Mouse (Mus musculus): ENCODE data around the gene Scaf8. TPM values are rescaled to one million over a fixed set of nuclear protein-coding genes. Genes with fewer than 3 reads are reported as not detected.
A peak's percentile ranks its signal among the peaks of the same experiment; 100 is the strongest.
"Not testable (repeated sequence)": the region's sequence is repeated elsewhere in the genome, so short reads cannot be mapped to it uniquely, and the experiment has no call there.

The Scaf8 gene
- 16.0 and 18.1 TPM in 2 replicates for polyA plus RNA-seq (2015; fragmentation: Nextera tagmentation; extraction: Ambion mirVana)

DNA sequence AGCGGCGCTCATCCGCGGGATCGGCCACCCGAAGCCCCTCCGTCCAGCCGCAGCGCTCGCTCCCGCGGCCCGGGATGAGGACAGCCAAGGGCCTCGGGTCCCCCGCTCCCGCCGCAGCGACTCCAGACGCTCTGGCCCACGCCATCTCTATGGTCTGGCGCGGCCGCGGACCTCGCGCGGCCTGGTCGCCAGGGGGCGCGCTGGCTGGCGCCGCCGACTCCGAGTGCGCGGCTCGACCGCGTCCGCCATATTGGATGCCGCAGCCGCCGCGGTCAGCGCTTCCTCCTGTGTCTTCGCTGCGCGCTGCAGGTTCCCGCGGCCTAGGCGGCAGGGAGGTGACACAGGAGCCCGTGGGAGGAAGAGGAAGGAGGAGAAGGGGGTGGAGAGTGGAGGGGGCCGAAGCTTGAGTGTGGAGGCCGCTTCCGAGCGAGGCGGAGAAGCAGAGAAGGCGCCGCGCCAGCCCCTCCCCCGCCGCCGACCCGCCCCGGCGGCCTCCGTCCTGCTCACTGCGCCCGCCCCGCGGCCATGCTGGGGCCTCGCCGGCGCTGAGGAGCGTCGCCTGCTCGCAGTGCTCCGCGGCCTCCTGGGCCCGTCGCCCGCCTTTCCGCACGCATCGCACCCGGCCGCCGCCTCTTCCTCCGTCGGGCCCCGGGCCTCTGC lies at the start of gene Scaf8:
Gene Scaf8 (plus strand): TSS at position 253 of the 660 bp plus-strand sequence.
- H3K36me3 ChIP-seq (ENCODE audit: control insufficient read depth, insufficient read depth, low read length), result no peaks in the 10 kb centered on the region
- ATAC-seq (ENCODE audit: low read depth), result peak; percentile 95
- H3K9ac ChIP-seq (ENCODE audit: low read length), result peak within 1 kb of the TSS; percentile 98
- peaks cover 10% of the 10 kb centered on the region for H3K4me1 ChIP-seq (replicated peaks; ENCODE audit: control insufficient read depth, insufficient read depth, low read length)
- peak within 1 kb of the TSS; percentile 83 for H3K4me2 ChIP-seq (ENCODE audit: low read depth, low read length)
- H3K27ac ChIP-seq (ENCODE audit: low read length), result peak within 1 kb of the TSS; percentile 100
- under 1% methylated on average over 62 of the region's 91 CpGs for WGBS
- peak within 1 kb of the TSS; percentile 96 for H3K4me3 ChIP-seq (ENCODE audit: low read length)
- no peaks in the 10 kb centered on the region for H3K27me3 ChIP-seq (ENCODE audit: control insufficient read depth, insufficient read depth, low read depth, low read length)
- H3K9me3 ChIP-seq (ENCODE audit: control insufficient read depth, low read length), result no peaks in the 10 kb centered on the region

DNA sequence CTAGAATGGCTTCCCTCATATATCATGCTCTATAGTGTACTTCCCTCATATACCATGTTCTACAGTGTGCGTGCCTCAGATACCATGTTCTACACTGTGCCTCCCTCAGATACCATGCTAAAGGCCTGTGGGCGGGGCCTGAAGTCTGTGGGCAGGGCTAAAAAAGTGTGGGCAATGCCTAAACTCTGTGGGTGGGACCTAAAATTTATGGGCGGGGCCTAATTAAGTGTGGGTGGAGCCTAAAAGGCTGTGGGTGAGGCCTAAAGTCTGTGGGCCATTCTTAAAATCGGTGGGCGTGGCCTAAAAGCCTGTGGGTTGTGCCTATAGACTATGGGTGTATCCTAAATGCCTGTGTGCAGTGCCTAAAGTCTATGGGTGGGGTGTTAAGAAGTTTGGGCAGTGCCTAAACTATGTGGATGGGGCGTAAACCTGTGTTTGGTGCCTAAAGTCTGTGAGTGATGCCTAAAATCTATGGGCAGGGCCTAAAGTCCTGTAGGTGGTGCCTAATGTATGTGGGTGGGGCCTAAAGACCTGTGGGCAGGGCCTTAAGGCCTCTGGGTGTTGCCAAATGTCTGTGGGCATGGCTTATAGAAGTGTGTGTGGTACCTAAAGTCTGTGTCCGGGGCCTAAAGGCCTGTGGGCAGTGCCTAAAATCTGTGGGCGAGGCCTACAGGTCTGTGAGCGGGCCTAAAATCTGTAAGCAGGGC lies 39.5 kb upstream of the Scaf8 start:
- peaks cover 28% of the 10 kb centered on the region for H3K36me3 ChIP-seq (ENCODE audit: control insufficient read depth, insufficient read depth, low read length)
- H3K27me3 ChIP-seq (ENCODE audit: control insufficient read depth, insufficient read depth, low read depth, low read length), result no peaks in the 10 kb centered on the region
- H3K9me3 ChIP-seq (ENCODE audit: control insufficient read depth, low read length), result no peaks in the 10 kb centered on the region
- H3K4me1 ChIP-seq (replicated peaks; ENCODE audit: control insufficient read depth, insufficient read depth, low read length), result no peaks in the 10 kb centered on the region
- WGBS, result 92% methylated on average over 9 of the region's 9 CpGs
- H3K4me2 ChIP-seq (ENCODE audit: low read depth, low read length), result no peak overlapping the region
- no peak overlapping the region for H3K9ac ChIP-seq (ENCODE audit: low read length)
- ATAC-seq (ENCODE audit: low read depth), result no peak
- no peak overlapping the region for H3K4me3 ChIP-seq (ENCODE audit: low read length)
- no peak overlapping the region for H3K27ac ChIP-seq (ENCODE audit: low read length)

DNA sequence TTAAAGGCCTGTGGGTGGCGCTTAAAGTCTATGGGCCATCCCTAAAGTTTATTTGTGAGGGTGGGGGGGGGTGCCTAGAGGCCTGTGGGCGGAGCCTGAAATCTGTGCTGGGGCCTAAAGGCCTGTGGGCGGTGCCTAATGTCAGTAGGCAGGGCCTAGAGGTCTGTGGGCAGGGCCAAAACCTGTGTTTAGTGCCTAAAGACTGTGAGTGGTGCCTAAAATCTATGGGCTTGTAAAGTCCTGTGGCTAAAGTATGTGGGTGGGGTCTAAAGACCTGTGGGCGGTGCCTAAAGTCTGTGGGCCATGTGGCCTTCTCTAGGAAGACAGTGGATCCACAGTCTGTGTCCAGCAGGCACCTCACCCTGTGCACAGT lies 38.9 kb upstream of the Scaf8 start:
- 93% methylated on average over 4 of the region's 4 CpGs for WGBS
- ATAC-seq (ENCODE audit: low read depth), result no peak
- peaks cover 25% of the 10 kb centered on the region for H3K36me3 ChIP-seq (ENCODE audit: control insufficient read depth, insufficient read depth, low read length)

DNA sequence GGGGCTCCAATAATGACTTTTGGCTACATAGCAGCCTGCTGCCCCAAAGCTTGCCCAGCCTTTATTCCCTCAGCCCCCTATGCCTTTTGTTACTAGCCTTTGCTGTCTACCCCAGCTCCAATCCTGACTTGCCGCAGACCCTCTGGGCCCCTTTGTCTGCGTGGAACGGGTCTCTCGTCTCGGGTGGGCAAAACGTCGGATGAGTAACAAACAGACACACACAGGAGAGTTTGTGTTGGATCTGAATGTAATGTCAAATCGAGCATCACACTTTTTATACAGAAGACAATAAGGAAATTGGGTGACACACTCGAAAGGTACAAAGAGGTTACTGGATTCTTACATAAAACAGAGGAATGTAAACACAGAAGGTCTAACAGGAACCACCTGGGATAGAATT lies 36.8 kb upstream of the Scaf8 start:
- H3K9ac ChIP-seq (ENCODE audit: low read length); H3K4me1 ChIP-seq (replicated peaks; ENCODE audit: control insufficient read depth, insufficient read depth, low read length); H3K9me3 ChIP-seq (ENCODE audit: control insufficient read depth, low read length); H3K4me2 ChIP-seq (ENCODE audit: low read depth, low read length); ATAC-seq (ENCODE audit: low read depth); H3K27me3 ChIP-seq (ENCODE audit: control insufficient read depth, insufficient read depth, low read depth, low read length); H3K27ac ChIP-seq (ENCODE audit: low read length); H3K4me3 ChIP-seq (ENCODE audit: low read length): not testable (repeated sequence)
- peaks cover 17% of the 10 kb centered on the region for H3K36me3 ChIP-seq (ENCODE audit: control insufficient read depth, insufficient read depth, low read length)
- 82% methylated on average over 9 of the region's 9 CpGs for WGBS

More for the DNA sequence above, 38.9 kb upstream of the Scaf8 start:
- Histone ChIP-seq H3K27me3 (ENCODE audit: control insufficient read depth, insufficient read depth, low read depth, low read length) (no peaks in the 10 kb centered on the region), H3K4me1 (replicated peaks; ENCODE audit: control insufficient read depth, insufficient read depth, low read length) (no peaks in the 10 kb centered on the region), H3K9ac (ENCODE audit: low read length) (no peak overlapping the region), H3K9me3 (ENCODE audit: control insufficient read depth, low read length) (no peaks in the 10 kb centered on the region), H3K27ac (ENCODE audit: low read length) (no peak overlapping the region), H3K4me2 (ENCODE audit: low read depth, low read length) (no peak overlapping the region), H3K4me3 (ENCODE audit: low read length) (no peak overlapping the region)

DNA sequence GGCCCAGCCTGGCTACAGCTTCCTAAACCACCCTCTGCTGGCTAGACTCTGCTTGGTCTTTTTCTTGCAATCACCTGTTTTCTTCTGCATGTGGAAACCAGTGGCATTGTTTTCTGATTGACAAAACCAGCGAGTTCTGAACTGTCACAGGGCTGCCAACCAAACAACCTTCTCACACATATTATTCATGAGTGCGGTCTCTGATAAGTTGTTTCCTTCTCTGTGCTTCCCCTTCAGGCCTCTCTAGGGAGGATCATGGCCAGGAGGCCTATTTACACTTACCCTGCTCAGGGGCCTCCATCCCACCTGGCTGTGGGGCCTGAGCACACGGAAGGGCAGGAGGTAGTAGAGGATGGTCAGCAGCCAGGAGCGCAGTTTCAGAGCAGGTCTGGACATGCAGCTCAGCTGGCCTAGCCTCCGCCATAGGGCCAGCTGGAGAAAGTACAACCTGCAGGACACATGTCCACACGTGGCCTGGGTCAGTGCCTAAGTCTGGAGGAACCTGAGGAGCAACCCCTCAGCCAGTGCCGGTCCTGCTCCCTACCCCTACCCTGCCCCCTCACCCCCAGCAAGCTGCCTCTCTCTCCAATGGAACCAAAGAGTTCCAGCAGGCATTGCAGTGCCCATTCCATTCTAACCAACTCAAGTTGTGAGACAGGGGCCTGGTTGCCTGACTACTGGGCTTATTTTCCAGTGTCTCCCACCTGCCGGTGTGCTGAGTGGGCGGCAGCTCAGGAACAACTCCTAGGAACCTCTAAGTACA lies 34.0 kb upstream of the Scaf8 start:
- not testable (repeated sequence) for H3K4me2 ChIP-seq (ENCODE audit: low read depth, low read length); H3K4me1 ChIP-seq (replicated peaks; ENCODE audit: control insufficient read depth, insufficient read depth, low read length); ATAC-seq (ENCODE audit: low read depth); H3K36me3 ChIP-seq (ENCODE audit: control insufficient read depth, insufficient read depth, low read length); H3K9ac ChIP-seq (ENCODE audit: low read length); H3K27me3 ChIP-seq (ENCODE audit: control insufficient read depth, insufficient read depth, low read depth, low read length); H3K27ac ChIP-seq (ENCODE audit: low read length); H3K4me3 ChIP-seq (ENCODE audit: low read length); H3K9me3 ChIP-seq (ENCODE audit: control insufficient read depth, low read length)
- 83% methylated on average over 6 of the region's 9 CpGs for WGBS

DNA sequence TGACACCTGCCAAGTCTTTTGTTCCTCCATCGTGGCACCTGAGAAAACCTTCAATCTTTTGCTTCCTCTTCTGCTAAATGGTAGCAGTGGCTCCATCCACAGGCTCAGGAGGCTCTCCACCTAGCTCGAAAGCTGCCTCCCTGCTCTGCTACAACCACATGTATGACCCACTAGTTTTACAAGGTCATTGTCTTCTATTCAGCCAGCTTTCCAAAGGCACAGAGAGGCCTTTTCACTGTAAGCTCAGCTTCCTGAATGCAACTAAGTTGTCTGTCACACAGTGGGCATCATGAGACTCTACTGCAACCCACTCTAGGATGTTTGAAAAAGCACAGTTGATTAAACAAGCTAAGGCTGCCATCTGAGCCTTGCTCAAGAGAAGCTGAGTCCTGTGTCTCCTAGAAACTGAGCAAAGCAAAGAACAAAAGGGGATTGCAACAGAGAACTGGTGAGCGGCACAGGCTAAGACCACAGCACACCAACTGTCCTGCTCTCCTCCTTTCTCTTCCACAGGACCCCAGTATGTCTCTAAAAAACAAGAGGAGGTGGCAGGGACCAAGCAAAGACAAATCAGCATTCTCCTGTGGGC lies 33.2 kb upstream of the Scaf8 start:
- not testable (repeated sequence) for H3K9ac ChIP-seq (ENCODE audit: low read length); H3K9me3 ChIP-seq (ENCODE audit: control insufficient read depth, low read length); H3K4me1 ChIP-seq (replicated peaks; ENCODE audit: control insufficient read depth, insufficient read depth, low read length); H3K36me3 ChIP-seq (ENCODE audit: control insufficient read depth, insufficient read depth, low read length); H3K4me3 ChIP-seq (ENCODE audit: low read length); H3K27me3 ChIP-seq (ENCODE audit: control insufficient read depth, insufficient read depth, low read depth, low read length); H3K4me2 ChIP-seq (ENCODE audit: low read depth, low read length); H3K27ac ChIP-seq (ENCODE audit: low read length)
- peak; percentile 32 for ATAC-seq (ENCODE audit: low read depth)
- WGBS, result 76% methylated on average over 2 of the region's 3 CpGs

DNA sequence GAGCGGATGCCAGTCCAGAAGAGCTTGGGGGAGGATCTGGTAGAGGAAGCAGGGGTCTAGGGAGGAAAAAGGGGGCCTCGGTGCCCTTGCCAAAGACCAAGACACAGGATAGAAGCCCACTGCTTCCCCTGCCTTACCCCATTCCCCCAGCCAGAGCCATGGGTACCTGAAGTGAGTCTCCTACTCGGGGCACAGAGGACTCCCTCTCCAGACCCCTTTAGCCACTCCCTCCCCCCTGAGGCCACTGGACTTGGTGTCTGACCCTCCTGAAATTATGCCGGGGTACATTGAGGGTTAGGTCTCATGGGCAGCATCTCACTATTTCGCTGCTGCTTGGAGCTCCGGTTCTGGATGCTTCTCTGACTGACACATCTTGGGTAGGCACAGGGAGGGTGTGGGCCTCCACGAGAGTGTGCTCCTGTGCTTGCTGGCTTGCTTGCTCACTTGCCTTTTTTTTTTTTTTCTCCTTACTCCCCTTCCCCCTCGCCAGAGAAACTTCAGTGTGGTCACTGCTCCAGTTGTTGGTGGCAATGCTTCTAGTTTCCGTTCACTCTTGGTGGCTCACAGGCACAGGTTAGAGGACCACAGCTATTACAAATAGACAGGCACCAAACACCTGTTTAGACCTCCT lies 32.5 kb upstream of the Scaf8 start:
- H3K9ac ChIP-seq (ENCODE audit: low read length); H3K4me1 ChIP-seq (replicated peaks; ENCODE audit: control insufficient read depth, insufficient read depth, low read length); H3K9me3 ChIP-seq (ENCODE audit: control insufficient read depth, low read length); H3K36me3 ChIP-seq (ENCODE audit: control insufficient read depth, insufficient read depth, low read length); H3K27ac ChIP-seq (ENCODE audit: low read length); H3K27me3 ChIP-seq (ENCODE audit: control insufficient read depth, insufficient read depth, low read depth, low read length); H3K4me3 ChIP-seq (ENCODE audit: low read length): not testable (repeated sequence)
- ATAC-seq (ENCODE audit: low read depth), result peak; percentile 32
- peak overlapping the region; percentile 46; the same call in 1 of the 2 replicates for H3K4me2 ChIP-seq (ENCODE audit: low read depth, low read length)
- WGBS, result 61% methylated on average over 6 of the region's 9 CpGs

DNA sequence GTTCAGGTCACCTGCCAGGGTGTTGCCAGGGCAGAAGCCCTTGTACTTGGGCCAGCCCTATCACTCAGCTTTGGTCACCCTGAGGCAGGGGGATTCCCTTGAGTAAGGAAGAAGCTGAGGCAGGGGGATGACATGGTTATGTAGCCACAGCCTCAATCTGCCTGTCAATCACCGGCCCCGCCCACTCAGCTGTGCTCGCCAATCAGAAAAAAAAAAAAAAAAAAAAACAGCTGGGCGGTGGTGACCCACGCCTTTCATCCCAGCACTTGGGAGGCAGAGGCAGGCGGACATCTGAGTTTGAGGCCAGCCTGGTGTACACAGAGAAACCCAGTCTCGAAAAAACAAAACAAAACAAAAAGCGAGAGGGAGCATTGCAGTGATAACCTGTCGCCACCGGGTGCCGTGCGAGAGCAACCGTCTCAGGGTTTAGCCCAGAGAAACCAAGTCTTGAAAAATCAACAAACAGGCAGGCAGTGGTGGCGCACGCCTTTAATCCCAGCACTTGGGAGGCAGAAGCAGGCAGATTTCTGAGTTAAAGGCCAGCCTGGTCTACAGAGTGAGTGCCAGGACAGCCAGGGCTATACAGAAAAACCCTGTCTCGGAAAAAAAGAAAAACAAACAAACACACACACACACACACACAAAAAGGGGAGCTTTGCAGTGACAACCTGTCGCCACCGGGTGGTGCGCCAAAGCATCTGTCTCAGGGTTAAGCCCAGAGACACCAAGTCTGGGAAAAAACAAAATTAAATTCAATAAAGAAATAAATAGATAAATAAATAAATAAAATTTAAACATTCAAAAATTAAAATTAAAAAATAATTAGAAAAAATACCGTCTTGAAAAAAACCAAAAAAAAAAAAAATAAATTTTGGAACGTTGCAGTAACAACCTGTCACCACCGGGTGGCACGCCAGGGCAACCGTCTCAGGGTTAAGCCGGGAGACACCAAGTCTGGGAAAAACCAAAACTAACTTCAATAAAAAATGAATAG lies 31.7 kb upstream of the Scaf8 start:
- H3K27me3 ChIP-seq (ENCODE audit: control insufficient read depth, insufficient read depth, low read depth, low read length); H3K27ac ChIP-seq (ENCODE audit: low read length); H3K36me3 ChIP-seq (ENCODE audit: control insufficient read depth, insufficient read depth, low read length); ATAC-seq (ENCODE audit: low read depth); H3K9me3 ChIP-seq (ENCODE audit: control insufficient read depth, low read length); H3K4me1 ChIP-seq (replicated peaks; ENCODE audit: control insufficient read depth, insufficient read depth, low read length); H3K9ac ChIP-seq (ENCODE audit: low read length): not testable (repeated sequence)
- WGBS, result 5% methylated on average over 24 of the region's 25 CpGs
- H3K4me3 ChIP-seq (ENCODE audit: low read length), result peak overlapping the region; percentile 61
- peak overlapping the region; percentile 46 for H3K4me2 ChIP-seq (ENCODE audit: low read depth, low read length)

Measured in lung, embryonic 16.5 days (tissue).